Mouse (Mus musculus) 3134 (cell line): Measurements from ENCODE around the gene Cyp2w1.

ENCODE experiments used
- DNase-seq: peaks from one replicate; pipeline ENCODE4 v3.0.0-alpha.2; 2011; ENCODE audit warnings: low spot score; ENCODE audit not compliant: insufficient read length; ENCODE audit errors: extremely low read depth

The Cyp2w1 gene

GRCm38 (mm10) chr5:139364260-139364910 is 12.0 kb downstream of the Cyp2w1 start:
- peak; percentile 58 for DNase-seq

DNA sequence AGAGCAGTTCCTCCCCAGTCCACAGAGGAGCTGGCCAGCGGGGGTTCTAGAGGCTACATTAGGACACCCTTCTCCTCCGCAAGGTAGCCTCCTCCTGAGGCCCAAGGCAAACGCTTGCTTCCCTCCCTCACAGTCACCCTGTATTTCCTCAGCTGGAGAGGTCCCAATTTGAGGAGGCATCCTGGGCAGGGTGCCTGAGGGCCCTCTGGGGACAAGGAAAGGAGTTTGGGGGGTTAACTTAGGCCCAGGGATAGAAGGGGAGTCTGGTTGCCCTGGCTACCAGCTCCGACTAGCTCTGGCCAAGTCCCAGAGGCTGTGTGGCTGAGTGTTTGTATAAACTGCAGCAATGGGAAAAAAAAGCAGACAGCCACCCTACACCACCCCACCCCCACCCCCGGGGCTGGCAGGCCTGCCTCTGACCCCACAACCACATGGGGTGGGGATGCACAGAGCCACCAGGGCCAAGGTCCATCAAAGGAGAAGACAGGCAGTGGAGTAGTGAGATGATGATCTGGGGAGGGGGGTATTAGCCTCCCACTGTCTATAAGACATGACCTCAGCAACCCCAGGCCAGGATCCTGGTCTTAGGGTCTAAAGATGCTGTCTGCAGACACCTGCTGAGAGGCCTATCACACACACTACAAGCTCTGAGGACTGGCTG is 12.6 kb downstream of the Cyp2w1 start:
- DNase-seq, result no peak

- DNase-seq, result no peak
Measured at GRCm38 (mm10) chr5:139365827-139366226, 13.4 kb downstream of the Cyp2w1 start.

DNA sequence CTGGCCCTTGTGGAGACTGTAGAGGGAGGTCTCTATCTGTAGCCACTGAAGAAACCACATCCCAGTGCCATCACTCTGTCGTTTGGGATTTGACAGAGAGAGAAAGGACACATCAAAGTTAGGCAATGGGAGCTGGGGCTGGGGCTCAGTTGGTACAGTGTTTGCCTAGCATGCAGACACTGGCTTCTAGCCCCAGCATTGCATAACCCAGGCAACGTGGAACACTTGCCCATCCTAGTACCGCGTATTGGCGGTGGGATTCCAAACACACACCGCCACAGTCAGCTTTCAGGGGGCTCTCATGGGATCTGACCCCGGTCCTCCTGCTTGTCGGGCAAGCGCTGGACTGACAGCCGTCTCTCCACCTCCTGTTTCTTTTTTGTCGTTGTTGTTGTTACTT is 14.1 kb downstream of the Cyp2w1 start:
- no peak for DNase-seq

DNA sequence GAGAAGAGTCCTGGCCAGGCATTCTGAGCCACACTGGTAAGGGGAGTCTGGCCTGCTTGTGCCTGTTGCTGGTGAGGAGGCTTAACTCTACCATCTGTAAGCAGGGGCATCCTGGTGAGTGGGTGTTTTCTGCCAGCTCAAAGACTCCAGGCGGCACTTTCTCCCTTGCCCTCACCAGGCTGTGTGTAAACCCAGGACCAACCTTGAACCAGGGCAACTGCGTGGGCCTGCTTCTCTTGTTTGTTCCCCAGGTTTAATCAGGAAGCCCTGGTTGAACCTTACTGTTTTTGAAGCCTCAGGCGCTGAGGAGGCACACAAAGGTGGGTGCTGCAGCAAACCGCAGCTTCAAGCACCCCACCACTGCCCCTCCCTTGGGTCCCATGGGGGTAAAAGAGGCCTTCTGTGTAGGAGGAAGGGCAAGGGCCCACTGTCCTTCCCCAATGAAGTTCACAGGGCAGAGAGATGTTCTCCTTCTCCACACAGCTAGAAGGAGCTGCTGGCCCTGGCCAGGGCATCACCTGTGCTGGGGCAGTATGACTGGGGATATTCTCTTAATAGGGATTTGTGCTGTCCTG is 15.6 kb downstream of the Cyp2w1 start:
- DNase-seq, result no peak

GRCm38 (mm10) chr5:139368638-139369320 is 16.4 kb downstream of the Cyp2w1 start:
- DNase-seq, result no peak

GRCm38 (mm10) chr5:139370336-139370735 is 17.9 kb downstream of the Cyp2w1 start:
- no peak for DNase-seq

DNA sequence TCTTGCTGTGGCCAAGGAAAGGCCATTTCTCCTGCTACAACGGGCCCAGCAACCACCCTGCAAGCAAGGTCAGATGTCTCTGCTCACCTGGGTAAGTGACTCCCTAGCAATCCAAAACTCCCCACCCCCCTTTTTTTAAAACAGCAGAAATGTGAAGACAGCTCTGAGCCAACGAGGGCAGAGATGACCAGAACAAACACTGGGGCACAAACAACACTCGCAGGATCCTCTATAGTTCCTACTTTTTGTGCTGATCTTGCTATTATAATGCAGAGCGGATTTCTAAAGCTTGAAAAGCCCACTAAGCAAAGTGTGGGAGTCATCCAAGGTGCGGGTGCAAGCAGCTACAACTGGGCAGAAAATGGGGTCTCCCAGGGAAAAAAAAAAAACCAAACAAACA is 18.7 kb downstream of the Cyp2w1 start:
- DNase-seq, result no peak

DNA sequence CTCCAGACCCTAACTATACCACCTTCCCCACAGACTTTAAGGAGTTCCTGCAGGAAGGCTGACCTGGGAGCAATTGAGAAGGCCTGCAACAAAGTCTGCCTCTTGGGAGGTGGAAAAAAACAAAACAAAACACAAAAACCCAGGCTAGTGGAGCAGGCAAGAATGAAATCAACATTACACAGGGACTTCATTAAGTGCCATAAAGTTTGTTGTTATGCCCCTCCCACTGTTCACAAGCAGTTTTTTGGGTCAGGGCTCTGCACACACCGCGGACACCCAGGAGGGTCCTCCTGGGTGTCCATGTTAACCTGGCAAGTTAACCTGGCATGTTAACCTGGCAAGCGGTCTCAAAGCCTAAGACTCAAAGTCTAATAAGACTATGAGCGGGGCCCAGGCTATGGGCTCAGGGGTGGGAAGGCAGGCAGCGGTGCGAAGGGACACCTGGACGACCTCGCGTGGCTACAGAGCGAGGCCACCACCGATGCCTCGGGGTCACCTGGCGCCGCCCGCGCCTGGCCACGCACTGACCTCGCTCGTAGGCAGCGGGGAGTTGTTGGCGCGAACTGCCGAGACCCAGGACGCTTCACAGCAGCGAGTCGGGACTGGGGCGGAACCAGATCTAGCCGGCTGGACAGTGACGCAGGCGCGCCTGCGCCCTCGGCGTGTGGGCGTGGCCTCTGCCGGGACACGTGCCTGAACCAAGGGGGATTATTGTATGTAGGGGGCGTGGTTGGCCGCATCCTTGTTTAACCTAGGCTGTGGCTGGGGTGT is 19.4 kb downstream of the Cyp2w1 start:
- peak; percentile 97 for DNase-seq

DNA sequence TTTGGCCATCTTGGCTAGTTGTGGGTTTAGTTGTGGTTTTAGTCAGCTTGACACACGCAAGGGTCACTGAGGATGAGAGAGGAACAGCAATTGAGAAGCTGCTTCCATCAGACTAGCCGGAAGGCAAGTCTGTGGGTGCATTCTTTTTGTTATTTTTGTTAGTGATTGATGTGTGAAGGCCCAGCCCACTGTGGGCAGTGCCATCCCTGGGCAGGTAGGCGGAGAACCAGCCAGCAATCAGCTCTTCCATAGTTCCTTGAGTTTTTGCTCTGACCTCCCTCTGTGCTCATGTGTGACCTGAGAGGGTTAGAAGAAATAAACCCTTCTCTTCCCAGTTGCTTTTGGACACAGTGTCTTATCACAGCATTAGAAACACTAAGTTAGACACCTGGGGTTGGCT is 20.7 kb downstream of the Cyp2w1 start:
- DNase-seq, result no peak

GRCm38 (mm10) chr5:139373889-139374444 is 21.6 kb downstream of the Cyp2w1 start:
- DNase-seq, result no peak

- no peak for DNase-seq
Measured at GRCm38 (mm10) chr5:139374841-139375240, 22.4 kb downstream of the Cyp2w1 start.

DNA sequence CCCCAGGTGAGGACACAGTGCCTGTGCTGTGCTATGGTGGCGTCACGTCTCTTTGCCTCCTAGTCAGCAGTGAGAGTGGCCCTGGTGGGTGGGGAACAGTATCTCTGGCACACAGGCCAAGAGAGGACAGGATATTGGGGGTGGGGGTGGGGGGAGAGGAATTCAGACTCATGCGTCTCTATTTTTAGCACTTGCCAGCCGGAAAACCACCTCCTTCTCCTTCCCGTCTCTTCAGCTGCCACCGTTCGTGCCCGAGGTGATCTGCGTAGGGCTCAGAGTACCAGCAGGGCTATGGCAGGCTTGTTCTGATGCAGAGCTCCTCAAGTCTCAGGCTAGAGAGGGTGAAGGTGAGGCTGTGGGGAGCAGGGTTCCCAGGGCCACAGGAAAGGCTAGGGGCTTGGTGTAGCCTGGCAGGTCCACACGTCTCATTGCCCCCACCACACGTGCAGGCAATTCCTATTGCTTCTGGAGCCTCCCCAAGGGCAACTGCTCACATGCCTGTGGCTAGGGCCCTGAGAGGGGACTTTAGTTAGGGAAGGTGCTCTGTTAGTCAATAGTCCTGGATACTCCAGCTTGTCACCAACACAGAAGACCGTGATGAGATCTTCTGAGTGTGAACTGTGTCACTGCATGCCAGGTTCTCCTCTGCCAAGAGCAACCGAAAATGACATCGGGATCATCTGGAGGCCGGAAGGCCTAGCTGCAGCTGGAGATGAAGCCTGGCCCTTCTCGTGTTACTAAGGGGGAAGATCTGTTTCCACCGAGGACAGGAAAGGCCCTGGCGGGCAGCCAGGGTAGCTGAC is 25.3 kb downstream of the Cyp2w1 start, which contains the start of gene Gpr146:
Gene Gpr146, plus strand, starts transcription at position 230 of the 803 bp plus-strand sequence.
- DNase-seq, result peak; percentile 73

DNA sequence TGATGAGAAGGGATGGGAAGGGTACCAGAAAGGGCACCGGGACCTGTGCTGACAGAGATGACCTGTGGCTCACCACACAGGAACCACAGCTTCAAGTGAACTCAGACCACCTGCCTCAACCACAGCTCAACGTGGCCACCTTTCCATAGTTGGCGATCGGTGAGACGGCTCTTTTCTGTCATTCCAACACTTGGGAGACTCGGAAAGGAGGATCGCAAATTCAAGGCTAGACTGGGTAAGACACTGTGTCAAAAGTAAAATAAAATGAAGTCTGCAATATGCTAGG is 25.8 kb downstream of the Cyp2w1 start:
- peak; percentile 78 for DNase-seq

DNA sequence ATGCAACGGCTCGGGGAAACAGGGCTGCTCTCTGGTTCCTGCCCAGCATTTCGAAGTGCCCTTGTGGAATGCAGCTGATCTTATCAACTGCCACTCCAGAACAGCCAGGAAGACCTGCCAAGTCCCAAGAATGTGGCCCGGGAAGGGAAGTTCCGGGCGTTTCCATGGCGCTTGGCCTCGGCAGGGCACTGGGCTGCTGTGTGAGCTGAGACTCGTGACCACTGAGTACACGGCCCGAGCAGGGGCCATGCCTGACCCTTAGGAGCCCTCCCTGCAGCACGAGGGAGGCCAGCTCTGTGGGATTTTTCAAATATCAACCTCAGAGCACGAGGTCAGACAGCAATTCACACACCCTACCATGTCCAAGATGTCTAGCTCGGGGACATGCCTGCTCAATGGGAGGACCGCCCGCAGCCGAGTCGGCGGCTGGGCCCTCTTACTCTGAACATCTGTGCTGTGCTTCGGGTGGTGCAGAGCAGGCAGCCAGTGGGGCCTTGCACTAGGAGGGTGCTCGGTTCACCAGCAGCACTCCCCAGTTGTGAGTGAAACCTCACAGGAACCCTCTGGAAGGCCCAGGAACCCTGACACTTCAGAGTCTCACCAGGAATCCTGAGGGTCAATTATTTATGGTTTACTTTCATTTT is 26.7 kb downstream of the Cyp2w1 start:
- peak; percentile 91 for DNase-seq

GRCm38 (mm10) chr5:139379771-139380384 is 27.5 kb downstream of the Cyp2w1 start:
- peak; percentile 37 for DNase-seq

GRCm38 (mm10) chr5:139380385-139381248 is 28.2 kb downstream of the Cyp2w1 start:
- DNase-seq, result peak; percentile 96
